Mouse (Mus musculus): ENCODE results near the gene Myo15. TPM values are rescaled to one million over a fixed set of nuclear protein-coding genes. Genes with fewer than 3 reads are reported as not detected.
"Not testable (repeated sequence)": the region's sequence is repeated elsewhere in the genome, so short reads cannot be mapped to it uniquely, and the experiment has no call there.

Gene Myo15
- total and polyA plus RNA-seq, 3 experiments = 0.04 to 0.07 TPM; not detected in 1

- TF ChIP-seq ZMIZ1 (IDR thresholded peaks at IDR 0.05; ENCODE audit: low read depth, low read length) = no peak
Observed at GRCm38 (mm10) chr11:60559342-60559741, 90.2 kb downstream of the Myo15 start (continued).

- H3K27me3 ChIP-seq (ENCODE audit: control insufficient read depth in 1 of 2, insufficient read depth in 2 of 2, low read length in 2 of 2); H3K9me3 ChIP-seq (replicated peaks; ENCODE audit: insufficient read depth, low read length); H3K4me3 ChIP-seq (ENCODE audit: control insufficient read depth in 1 of 2, insufficient read depth in 1 of 2, low read depth in 2 of 2, low read length in 2 of 2); H3K27ac ChIP-seq (ENCODE audit: control insufficient read depth, low read depth, low read length); DNase-seq (ENCODE audit: low read depth, low spot score); H3K4me1 ChIP-seq (ENCODE audit: control insufficient read depth in 1 of 2, insufficient read depth in 2 of 2, low read length in 2 of 2); H3K79me2 ChIP-seq (ENCODE audit: control insufficient read depth, insufficient read depth, low read length, poor library complexity); H3K9ac ChIP-seq (ENCODE audit: control insufficient read depth, low read depth, low read length, poor library complexity, severe bottlenecking); H3K36me3 ChIP-seq (ENCODE audit: control insufficient read depth in 1 of 2, insufficient read depth in 2 of 2, low read length in 2 of 2): not testable (repeated sequence)
Observed at GRCm38 (mm10) chr11:60574006-60574405, 104.9 kb downstream of the Myo15 start.

Other genes starting within 250 kb of the Myo15 start
- 288 and 305 TPM in 2 replicates for gene Srebf1, start 246.8 kb upstream of the Myo15 start, total RNA-seq (2012; rRNA removed)
- gene Srebf1, start 246.8 kb upstream of the Myo15 start, polyA plus RNA-seq (2012; ENCODE audit: insufficient read depth in 1 of 2, insufficient read length in 2 of 2, low read depth in 1 of 2, low replicate concordance in 2 of 2, missing spikeins in 1 of 2) = 100 to 1,000 TPM in 1 of 2 experiments, not detected in 1; 241 TPM
- 6.6 and 6.8 TPM in 2 replicates for gene Tom1l2, start 116.4 kb upstream of the Myo15 start, total RNA-seq (2012; rRNA removed)
- 10 to 100 TPM in 1 of 2 experiments, not detected in 1; 12.2 TPM for gene Tom1l2, start 116.4 kb upstream of the Myo15 start, polyA plus RNA-seq (2012; ENCODE audit: insufficient read depth in 1 of 2, insufficient read length in 2 of 2, low read depth in 1 of 2, low replicate concordance in 2 of 2, missing spikeins in 1 of 2)
- gene Drc3, start 116.0 kb upstream of the Myo15 start, total RNA-seq (2012; rRNA removed) = 0.69 and 0.75 TPM in 2 replicates
- gene Drc3, start 116.0 kb upstream of the Myo15 start, polyA plus RNA-seq (2012; ENCODE audit: insufficient read depth in 1 of 2, insufficient read length in 2 of 2, low read depth in 1 of 2, low replicate concordance in 2 of 2, missing spikeins in 1 of 2) = under 1 TPM in 1 of 2 experiments, not detected in 1; 0.91 TPM
- 25.2 and 28.6 TPM in 2 replicates for gene Gid4, start 52.2 kb upstream of the Myo15 start, total RNA-seq (2012; rRNA removed)
- gene Gid4, start 52.2 kb upstream of the Myo15 start, polyA plus RNA-seq (2012; ENCODE audit: insufficient read depth in 1 of 2, insufficient read length in 2 of 2, low read depth in 1 of 2, low replicate concordance in 2 of 2, missing spikeins in 1 of 2) = 100 to 1,000 TPM in 1 of 2 experiments, 10 to 100 TPM in 1; 25.3 to 114 TPM
- 82.6 and 84.7 TPM in 2 replicates for gene Atpaf2, start 50.9 kb upstream of the Myo15 start, total RNA-seq (2012; rRNA removed)
- gene Atpaf2, start 50.9 kb upstream of the Myo15 start, polyA plus RNA-seq (2012; ENCODE audit: insufficient read depth in 1 of 2, insufficient read length in 2 of 2, low read depth in 1 of 2, low replicate concordance in 2 of 2, missing spikeins in 1 of 2) = 100 to 1,000 TPM in 1 of 2 experiments, not detected in 1; 102 TPM
- gene Drg2, start 14.7 kb upstream of the Myo15 start, total RNA-seq (2012; rRNA removed) = 133 and 140 TPM in 2 replicates
- 100 to 1,000 TPM; 121 to 214 TPM for gene Drg2, start 14.7 kb upstream of the Myo15 start, polyA plus RNA-seq (2012; ENCODE audit: insufficient read depth in 1 of 2, insufficient read length in 2 of 2, low read depth in 1 of 2, low replicate concordance in 2 of 2, missing spikeins in 1 of 2)
- gene Alkbh5, start 67.0 kb downstream of the Myo15 start, total RNA-seq (2012; rRNA removed) = 39.4 and 49.5 TPM in 2 replicates
- 10 to 100 TPM in 1 of 2 experiments, not detected in 1; 49.1 TPM for gene Alkbh5, start 67.0 kb downstream of the Myo15 start, polyA plus RNA-seq (2012; ENCODE audit: insufficient read depth in 1 of 2, insufficient read length in 2 of 2, low read depth in 1 of 2, low replicate concordance in 2 of 2, missing spikeins in 1 of 2)
- gene Llgl1, start 230.4 kb downstream of the Myo15 start, total RNA-seq (2012; rRNA removed) = 9.3 and 11.6 TPM in 2 replicates
- 10 to 100 TPM in 1 of 2 experiments, not detected in 1; 23.9 TPM for gene Llgl1, start 230.4 kb downstream of the Myo15 start, polyA plus RNA-seq (2012; ENCODE audit: insufficient read depth in 1 of 2, insufficient read length in 2 of 2, low read depth in 1 of 2, low replicate concordance in 2 of 2, missing spikeins in 1 of 2)